ENCODE assay signal across 9 mouse cellular contexts in the genomic region with DNA sequence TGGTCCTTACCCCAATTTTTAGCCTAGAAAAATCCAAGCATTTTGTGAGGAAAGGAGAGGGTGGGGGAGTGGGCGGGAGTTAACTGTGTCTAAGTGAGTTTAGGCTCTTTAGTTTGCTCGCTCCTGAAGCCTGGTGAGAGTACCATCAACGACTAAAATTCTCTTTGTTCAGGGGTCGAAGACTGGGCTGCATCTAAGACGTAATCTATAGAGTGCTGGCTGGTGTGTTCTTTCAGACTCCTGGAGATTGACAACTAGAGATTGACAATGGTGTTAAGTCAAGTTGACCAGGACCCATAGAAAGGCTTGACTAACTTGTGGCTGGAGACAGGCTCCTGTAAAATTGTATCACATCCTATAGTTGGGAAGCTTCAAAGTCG. TPM values are rescaled to one million over a fixed set of nuclear protein-coding genes. Genes with fewer than 3 reads are reported as not detected.
A peak's percentile ranks its signal among the peaks of the same experiment; 100 is the strongest.
DNase-seq lines count a peak whose midpoint lies in the region; ATAC-seq and TF ChIP-seq lines count a peak whose summit lies in the region.
"Had no signal": no experiment of that assay in that cellular context is flagged by ENCODE, and none has a peak within 500 bp of the region (broad histone marks: within the 10 kb centered on the region; RNA-seq: fewer than 3 reads in every experiment).

No protein-coding gene starts in this region.

- DNase-seq in left cerebral cortex, adult 2 months (ENCODE audit: extremely low spot score in 1 of 2, low spot score in 2 of 2), result no peak
- no peak for DNase-seq in left cerebral cortex, adult 11 months (ENCODE audit: low spot score)
- DNase-seq in right cerebral cortex, postnatal 36 days (ENCODE audit: low spot score in 2 of 2), result no peak
- DNase-seq in gastrocnemius, adult 8-10 months (ENCODE audit: low spot score in 2 of 2), result no peak

- ATAC-seq in embryonic facial prominence, embryonic 13.5 days (ENCODE audit: insufficient number of reproducible peaks, insufficient read depth, low FRiP score, low TSS enrichment, low read depth), result no peak; the same call in 1 of the 2 replicates
- ATAC-seq in inflammation-experienced regulatory T-cells, adult 6 months, result peak; percentile 2
- no peak for ATAC-seq in activated CD4-positive, CD25-positive, alpha-beta regulatory T cell, adult 4 months

- H3K9ac ChIP-seq in embryonic facial prominence, embryonic 13.5 days, result peak overlapping the region; percentile 49

- WGBS in embryonic facial prominence, embryonic 13.5 days, result 41% methylated on average over 6 of the region's 6 CpGs

- intact Hi-C loops in left cerebral cortex, adult 2 months (cut with DNase I), result loop anchor here (5.0 kb wide), 1 partner anchor 160 kb away; a partner anchor contains a TSS

- H3K4me3 ChIP-seq in left cerebral cortex, adult 2 months, result peak overlapping the region; percentile 99
- peak overlapping the region; percentile 89 for H3K4me3 ChIP-seq in embryonic facial prominence, embryonic 13.5 days
- H3K4me3 ChIP-seq in myocyte, result peak overlapping the region; percentile 80

- no peaks in the 10 kb centered on the region for H3K27me3 ChIP-seq in embryonic facial prominence, embryonic 13.5 days
- no peaks in the 10 kb centered on the region for H3K27me3 ChIP-seq in myocyte (ENCODE audit: control insufficient read depth, insufficient read depth, insufficient read length)

- peak overlapping the region; percentile 61 for H3K27ac ChIP-seq in left cerebral cortex, adult 2 months
- H3K27ac ChIP-seq in embryonic facial prominence, embryonic 13.5 days, result no peak overlapping the region

- TF ChIP-seq POLR2A in myocyte (IDR thresholded peaks at IDR 0.05; ENCODE audit: insufficient read length, low read depth), result no peak

- H3K4me2 ChIP-seq in embryonic facial prominence, embryonic 13.5 days, result peak overlapping the region; percentile 79
- H3K4me2 ChIP-seq in myocyte (ENCODE audit: low read depth), result peak overlapping the region; percentile 65

- H3ac ChIP-seq in myocyte (ENCODE audit: control insufficient read depth, insufficient read length), result peak overlapping the region; percentile 74

- peaks cover 18% of the 10 kb centered on the region for H3K79me2 ChIP-seq in myocyte (ENCODE audit: control insufficient read depth, insufficient read depth)

- H3K4me1 ChIP-seq in embryonic facial prominence, embryonic 13.5 days, result peaks cover 5% of the 10 kb centered on the region

- peaks cover 24% of the 10 kb centered on the region for H3K36me3 ChIP-seq in embryonic facial prominence, embryonic 13.5 days
- H3K36me3 ChIP-seq in myocyte (ENCODE audit: control insufficient read depth, insufficient read depth), result peaks cover 13% of the 10 kb centered on the region

- no peaks in the 10 kb centered on the region for H3K9me3 ChIP-seq in embryonic facial prominence, embryonic 13.5 days

- TF ChIP-seq CTCF in left cerebral cortex, adult 2 months (IDR thresholded peaks at IDR 0.05), result no peak

TF ChIP-seq in myocyte, 11 proteins besides CTCF, POLR2A, EP300 and RAD21:
- no peak for TF ChIP-seq E2F4 (IDR thresholded peaks at IDR 0.05; ENCODE audit: insufficient read depth)
- no peak for TF ChIP-seq POLR2AphosphoS2 (IDR thresholded peaks at IDR 0.05; ENCODE audit: insufficient read length, low read depth)
- no peak for TF ChIP-seq MAX (IDR thresholded peaks at IDR 0.05; ENCODE audit: low read depth)
- no peak for TF ChIP-seq SRF (IDR thresholded peaks at IDR 0.05; ENCODE audit: control insufficient read depth, insufficient read length, low read depth)
- TF ChIP-seq CEBPB (IDR thresholded peaks at IDR 0.05; ENCODE audit: insufficient read depth, poor library complexity, severe bottlenecking), result no peak
- TF ChIP-seq TCF3 (IDR thresholded peaks at IDR 0.05; ENCODE audit: insufficient read length, low read depth), result no peak
- no peak for TF ChIP-seq USF1 (IDR thresholded peaks at IDR 0.05; ENCODE audit: low read depth)
- no peak for TF ChIP-seq MYOD1 (IDR thresholded peaks at IDR 0.05; ENCODE audit: control insufficient read depth in 1 of 3, insufficient read length in 2 of 3, low read depth in 2 of 3)
- no peak for TF ChIP-seq REST (IDR thresholded peaks at IDR 0.05; ENCODE audit: insufficient read depth, insufficient read length)
- no peak for TF ChIP-seq TCF12 (IDR thresholded peaks at IDR 0.05; ENCODE audit: insufficient read depth, poor library complexity, severe bottlenecking)
- TF ChIP-seq MYOG (IDR thresholded peaks at IDR 0.05; ENCODE audit: control insufficient read depth in 1 of 3, insufficient read depth in 1 of 3, insufficient read length in 2 of 3, low read depth in 2 of 3), result no peak

RNA-seq across cellular contexts. Expression of a gene that starts 0.4 kb away (rescaled TPM):
- total RNA-seq in left cerebral cortex, adult 2 months (2021), result 10 to 100 TPM; 31.0 to 34.7 TPM
- polyA plus RNA-seq in embryonic facial prominence, embryonic 13.5 days (2015; fragmentation: Nextera tagmentation; extraction: Ambion mirVana), result 104 and 106 TPM in 2 replicates
- polyA plus RNA-seq in inflammation-experienced regulatory T-cells, adult 6 months (2017; shearing (Covaris generic)), result 100 to 1,000 TPM in 2 of 3 experiments, 10 to 100 TPM in 1; 75.2 to 133 (median 101) TPM
- polyA plus RNA-seq in myocyte (2012; fragmentation: generic; extraction: Trizol), result 21.0 TPM
- 100 to 1,000 TPM in 1 of 2 experiments, 10 to 100 TPM in 1; 85.7 to 116 TPM for polyA plus RNA-seq in activated CD4-positive, CD25-positive, alpha-beta regulatory T cell, adult 4 months (2017; shearing (Covaris generic))
- total RNA-seq in gastrocnemius, adult 8-10 months (2022), result 10 to 100 TPM; 14.0 to 21.1 (median 17.6) TPM

RNA-seq across cellular contexts. Expression of a gene that starts 15.9 kb away (rescaled TPM):
- total RNA-seq in left cerebral cortex, adult 2 months (2021), result not detected
- 30.6 and 33.4 TPM in 2 replicates for polyA plus RNA-seq in embryonic facial prominence, embryonic 13.5 days (2015; fragmentation: Nextera tagmentation; extraction: Ambion mirVana)
- not detected for polyA plus RNA-seq in inflammation-experienced regulatory T-cells, adult 6 months (2017; shearing (Covaris generic))
- not detected for polyA plus RNA-seq in myocyte (2012; fragmentation: generic; extraction: Trizol)
- polyA plus RNA-seq in activated CD4-positive, CD25-positive, alpha-beta regulatory T cell, adult 4 months (2017; shearing (Covaris generic)), result not detected
- not detected for total RNA-seq in gastrocnemius, adult 8-10 months (2022)
- total RNA-seq: megakaryocyte-erythroid progenitor cell, adult 5-6 weeks had no signal

Comparison
In these comparisons a context has a peak if more than half of its experiments do, and no peak if none do; other contexts are left out.
1. RNA of a gene that starts 15.9 kb away (polyA plus RNA-seq): 30.6 to 33.4 TPM in embryonic facial prominence, embryonic 13.5 days; not detected in inflammation-experienced regulatory T-cells, adult 6 months, not detected in myocyte (single experiment) and not detected in activated CD4-positive, CD25-positive, alpha-beta regulatory T cell, adult 4 months; every median in the first group is over 10 times any median in the second.
2. Peak in every context shown above with its lines, with median percentiles within 50 percentile points of each other: H3K4me3 ChIP-seq.